Mouse (Mus musculus) embryo, embryonic 11.5 days (tissue): ENCODE measurements around the gene Olfr986.
"Not testable (repeated sequence)": the region's sequence is repeated elsewhere in the genome, so short reads cannot be mapped to it uniquely, and the experiment has no call there.

ENCODE experiments used
- DNase-seq: peaks from one replicate; pipeline ENCODE4 v3.0.0-alpha.2; 2012; ENCODE audit warnings: low read depth, low spot score

Gene Olfr986

DNA sequence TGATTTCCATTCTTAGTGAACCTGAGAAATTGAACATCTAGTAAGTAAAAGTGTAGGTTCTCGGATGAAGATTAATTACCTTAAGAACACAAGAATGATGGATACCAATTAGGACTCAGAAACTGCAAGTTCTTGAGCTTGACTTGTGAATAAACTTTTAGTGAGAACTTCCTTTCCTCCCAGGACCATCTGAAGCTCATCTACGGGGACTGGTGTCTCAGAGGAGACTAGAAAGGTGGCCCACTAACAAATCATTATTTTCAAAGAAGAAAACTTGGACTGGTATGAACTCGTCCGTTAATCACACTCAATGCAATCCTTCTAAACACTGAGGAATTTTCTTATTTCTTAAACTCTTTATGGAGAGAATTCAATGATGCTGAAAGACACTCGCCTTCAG is at the start of gene Olfr986:
Gene Olfr986, plus strand, starts transcription at position 301 of the 400 bp plus-strand sequence.
- no peak for DNase-seq

DNA sequence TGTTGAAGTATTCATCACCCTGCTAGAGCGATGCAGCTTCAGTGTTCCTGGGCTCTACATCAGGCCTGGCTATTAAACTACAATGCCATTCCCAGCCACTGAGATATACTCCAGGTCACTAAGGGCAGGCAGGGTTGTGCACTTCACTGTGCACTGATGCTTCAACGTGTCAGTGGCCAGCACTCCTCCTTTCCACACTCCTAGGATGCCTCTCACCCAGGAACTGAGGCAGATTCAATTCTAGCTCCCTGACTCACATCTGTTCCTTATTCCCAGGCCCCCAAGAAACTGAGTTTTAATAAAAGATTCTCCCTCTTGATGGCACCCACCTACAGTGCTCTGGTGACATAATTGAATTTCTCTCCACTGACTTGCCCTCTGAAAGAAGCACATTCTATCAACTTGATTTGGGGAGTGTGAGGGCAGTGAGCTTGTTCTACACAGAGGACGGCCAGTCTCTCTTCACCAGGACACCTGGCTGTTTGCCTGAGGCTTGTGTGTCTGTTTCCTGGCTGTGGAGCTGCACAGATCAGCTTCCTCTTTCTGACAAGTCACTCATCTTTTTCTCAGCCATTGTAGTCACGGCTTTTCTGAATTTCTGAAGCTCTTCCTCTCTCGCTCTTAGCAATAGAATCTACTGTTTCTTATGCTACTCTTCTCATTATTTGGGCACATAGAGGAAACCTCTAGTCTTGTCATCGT is 43.6 kb upstream of the Olfr986 start:
- no peak for DNase-seq

GRCm38 (mm10) chr9:40139484-40139883 is 41.2 kb upstream of the Olfr986 start:
- no peak for DNase-seq

GRCm38 (mm10) chr9:40141544-40141943 is 39.2 kb upstream of the Olfr986 start:
- DNase-seq, result no peak

GRCm38 (mm10) chr9:40155118-40155644 is 25.5 kb upstream of the Olfr986 start:
- no peak for DNase-seq

GRCm38 (mm10) chr9:40166446-40166845 is 14.3 kb upstream of the Olfr986 start:
- DNase-seq, result no peak

- no peak for DNase-seq
Measured at GRCm38 (mm10) chr9:40177017-40177416, 3.7 kb upstream of the Olfr986 start.

- not testable (repeated sequence) for DNase-seq
Measured at GRCm38 (mm10) chr9:40185166-40185565, 4.4 kb downstream of the Olfr986 start.

GRCm38 (mm10) chr9:40191086-40191876 is 10.6 kb downstream of the Olfr986 start:
- DNase-seq, result no peak

GRCm38 (mm10) chr9:40192098-40193038 is 11.6 kb downstream of the Olfr986 start, which contains the start of gene Zfp202:
Gene Zfp202, plus strand, starts transcription at chr9:40192316.
- peak; percentile 72 for DNase-seq

DNA sequence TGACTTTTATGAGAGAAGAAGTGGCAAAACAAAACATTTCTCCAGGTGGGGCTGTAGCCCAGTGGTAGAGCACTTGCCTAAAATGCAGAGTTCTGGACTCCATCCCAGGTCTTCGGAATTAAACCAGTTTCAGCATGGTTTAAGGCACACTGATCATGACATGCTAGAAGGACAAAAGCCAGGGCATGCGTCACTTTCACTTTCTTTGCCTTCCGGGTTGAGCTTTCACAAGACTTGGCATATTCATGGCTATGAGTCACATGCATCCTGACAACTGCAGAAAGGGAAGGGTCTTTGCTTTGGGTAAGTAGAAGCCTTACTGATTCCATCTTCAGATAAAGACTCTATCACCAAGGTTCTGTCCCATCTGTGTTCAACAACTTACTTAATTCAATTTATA is 15.3 kb downstream of the Olfr986 start:
- DNase-seq, result no peak

DNA sequence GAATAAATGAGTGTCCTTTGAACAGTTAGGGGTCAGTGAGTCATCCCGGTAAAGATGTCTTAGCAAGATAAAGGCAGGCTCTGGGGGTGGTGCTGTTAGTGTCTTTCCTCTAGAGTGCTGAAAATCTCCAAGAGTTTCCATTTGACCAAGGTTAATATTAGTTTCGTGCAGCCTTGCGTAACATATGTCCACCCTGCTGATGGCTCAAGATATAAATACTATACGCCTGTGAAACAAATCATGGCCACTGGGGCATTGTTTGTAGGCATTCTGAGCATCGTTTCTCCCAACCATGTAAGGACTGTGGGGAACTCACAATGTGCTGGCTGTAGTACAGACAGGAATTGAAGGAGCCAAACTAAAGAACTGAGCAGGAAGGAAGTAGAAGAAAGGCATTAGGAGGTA is 25.8 kb downstream of the Olfr986 start:
- DNase-seq, result no peak

- DNase-seq, result no peak
Measured at GRCm38 (mm10) chr9:40210744-40211143, 30.0 kb downstream of the Olfr986 start.

DNA sequence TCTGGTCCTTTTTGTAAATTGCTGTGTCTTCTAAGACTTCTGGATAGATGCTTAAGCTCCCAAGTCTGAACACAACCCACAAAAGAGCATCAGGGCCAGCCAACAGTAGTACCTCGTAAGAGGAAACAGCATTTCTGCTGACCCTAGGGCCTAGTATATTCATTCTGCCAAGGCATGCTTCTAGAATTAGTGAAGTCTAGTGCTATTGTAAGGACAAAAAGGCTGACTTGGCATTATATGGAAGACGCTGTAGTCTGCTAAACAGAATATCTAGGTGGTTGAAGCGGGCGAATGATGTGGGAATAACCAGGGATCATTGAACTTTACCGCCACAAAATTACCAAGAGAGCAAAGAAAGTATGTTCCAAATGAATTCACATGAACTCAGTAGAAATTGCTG is 33.3 kb downstream of the Olfr986 start:
- no peak for DNase-seq

DNA sequence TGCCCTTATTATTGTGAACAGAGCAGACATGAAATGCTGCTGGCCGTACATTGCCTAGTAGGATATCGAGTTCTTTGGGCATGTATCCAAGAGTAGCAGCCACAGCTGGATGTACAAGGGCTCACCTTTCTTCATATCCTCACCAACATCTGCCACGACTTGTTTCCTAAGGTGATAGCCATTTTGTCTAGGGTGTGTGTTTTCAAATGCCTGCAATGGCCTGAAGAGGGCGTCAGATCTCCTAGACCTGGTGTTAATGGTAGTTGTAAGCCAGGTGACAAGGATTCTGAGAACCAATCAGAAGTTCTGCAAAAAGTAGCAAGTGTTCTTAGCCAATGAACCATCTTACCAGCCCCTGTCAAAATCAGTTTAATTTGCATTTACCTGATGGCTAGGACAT is 35.9 kb downstream of the Olfr986 start:
- DNase-seq, result no peak

GRCm38 (mm10) chr9:40224289-40224688 is 43.6 kb downstream of the Olfr986 start:
- no peak for DNase-seq

DNA sequence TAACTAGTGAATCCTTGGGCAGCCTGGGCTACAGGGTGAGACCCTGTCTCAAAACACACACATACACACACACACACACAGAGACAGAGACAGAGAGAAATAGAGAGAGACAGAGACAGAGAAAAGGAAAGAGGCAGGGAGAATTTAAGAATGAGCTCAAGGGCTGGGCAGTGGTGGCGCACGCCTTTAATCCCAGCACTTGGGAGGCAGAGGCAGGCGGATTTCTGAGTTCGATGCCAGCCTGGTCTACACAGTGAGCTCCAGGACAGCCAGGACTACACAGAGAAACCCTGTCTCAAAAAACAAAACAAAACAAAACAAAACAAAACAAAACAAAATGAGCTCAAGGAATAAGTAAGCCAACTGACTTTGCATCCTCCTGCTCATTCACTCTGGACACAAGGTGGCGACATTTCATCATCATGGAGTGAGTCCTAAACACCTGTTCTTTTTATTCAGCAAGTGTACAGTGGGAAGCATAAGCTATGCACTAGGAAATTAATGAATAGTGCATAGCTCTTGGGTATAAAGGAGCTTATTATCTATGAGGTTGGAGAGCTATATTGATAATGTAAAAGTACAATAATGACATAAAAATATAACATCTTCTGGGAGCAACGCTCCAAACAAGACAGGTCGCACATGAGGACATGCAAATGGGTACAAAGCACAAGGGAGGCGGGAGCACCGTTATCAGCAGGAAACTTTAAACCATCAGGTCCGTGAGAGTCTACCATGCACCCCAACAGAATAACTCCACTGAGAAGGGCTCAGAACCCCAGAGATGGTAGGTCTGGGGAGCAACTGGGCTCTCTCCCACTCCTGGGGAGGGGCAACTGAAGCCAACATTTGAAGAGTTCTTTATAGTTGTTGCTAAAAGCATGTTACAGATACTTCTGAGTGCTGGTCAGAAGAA is 47.4 kb downstream of the Olfr986 start:
- peak; percentile 51 for DNase-seq

- no peak for DNase-seq
Measured at GRCm38 (mm10) chr9:40228804-40229331, 48.1 kb downstream of the Olfr986 start.

GRCm38 (mm10) chr9:40229479-40229878 is 48.8 kb downstream of the Olfr986 start:
- no peak for DNase-seq

DNA sequence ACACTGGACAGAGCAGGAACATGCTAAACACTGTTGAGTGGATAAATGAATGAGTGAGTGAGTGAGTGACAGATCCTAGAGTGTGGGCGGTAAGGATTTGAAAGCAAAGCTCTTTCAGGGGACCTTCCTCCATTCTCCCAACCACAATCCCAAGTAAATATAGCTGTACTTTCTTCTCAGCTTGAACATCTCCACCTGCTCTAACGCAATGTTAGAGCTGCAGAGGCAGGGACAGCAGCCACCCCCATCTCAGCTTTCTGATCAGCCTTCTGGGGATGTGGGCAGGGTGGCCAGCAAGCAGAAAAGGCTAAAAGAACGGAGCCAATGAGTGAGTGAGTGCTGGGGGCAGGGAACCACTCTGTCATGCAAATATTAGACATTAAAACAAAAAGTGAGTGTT is 50.3 kb downstream of the Olfr986 start:
- DNase-seq, result no peak
